Mouse (Mus musculus) kidney, postnatal 0 days (tissue): ENCODE results near the gene Tssk4. TPM values are rescaled to one million over a fixed set of nuclear protein-coding genes. Genes with fewer than 3 reads are reported as not detected.

Experiments
- ATAC-seq: fragments of 200-750 bp; cut with Nextera tagmentation; replicated peaks from 2 replicates; pipeline ENCODE4 v1.8.0; 2017; ENCODE audit warnings: low read depth, moderate number of reproducible peaks, moderate TSS enrichment, moderate library complexity; ENCODE audit not compliant: low FRiP score
- DNase-seq: peaks from one replicate; pipeline ENCODE4 v3.0.0-alpha.2; 2016; ENCODE audit warnings: low spot score
- H3K27ac ChIP-seq: fragments of 300-500 bp; sonication (generic); 2 replicates; pipeline ENCODE4 v1.5.1; 2014; ENCODE audit warnings: mild to moderate bottlenecking
- H3K27me3 ChIP-seq: fragments of 300-500 bp; sonication (generic); 2 replicates; pipeline ENCODE4 v1.6.1; 2014; ENCODE audit warnings: low read length, mixed read lengths; ENCODE audit not compliant: insufficient read depth
- H3K36me3 ChIP-seq: fragments of 300-500 bp; sonication (generic); 2 replicates; pipeline ENCODE4 v1.6.1; 2014; ENCODE audit warnings: low read length, mixed read lengths; ENCODE audit not compliant: insufficient read depth
- H3K4me1 ChIP-seq: fragments of 300-500 bp; sonication (generic); replicated peaks from 2 replicates; pipeline ENCODE4 v1.6.1; 2014; ENCODE audit warnings: antibody characterized with exemption, low read length, mixed read lengths; ENCODE audit not compliant: insufficient read depth
- H3K4me2 ChIP-seq: fragments of 300-500 bp; sonication (generic); 2 replicates; pipeline ENCODE4 v1.6.1; 2014; ENCODE audit warnings: mild to moderate bottlenecking, low read length, moderate library complexity, mixed read lengths
- H3K4me3 ChIP-seq: fragments of 300-500 bp; sonication (generic); replicated peaks from 2 replicates; pipeline ENCODE4 v1.5.1; 2014; ENCODE audit warnings: low read depth, low read length
- H3K9ac ChIP-seq: fragments of 300-500 bp; sonication (generic); 2 replicates; pipeline ENCODE4 v1.6.1; 2014; ENCODE audit warnings: low read depth, low read length
- H3K9me3 ChIP-seq: fragments of 300-500 bp; sonication (generic); replicated peaks from 2 replicates; pipeline ENCODE4 v1.6.1; 2016; ENCODE audit warnings: low read length, inconsistent platforms, mixed read lengths
- CTCF ChIP-seq: IDR thresholded peaks from 2 replicates; pipeline ENCODE4 v1.5.1; 2016; ENCODE audit warnings: antibody characterized with exemption, low read depth, mild to moderate bottlenecking, moderate library complexity
- WGBS: fragments of 180-500 bp; shearing (Covaris S2); extraction: QIAGEN DNeasy Blood & Tissue Kit; methylation state at CpG from one replicate; pipeline ENCODE4 v1.1.7; 2014; 5-methylcytosine and 5-hydroxymethylcytosine counted together
- polyA plus RNA-seq: library from polyadenylated mRNA; unstranded; fragments of >200 nt; fragmentation: Nextera tagmentation; extraction: Ambion mirVana; gene quantifications from 2 replicates; pipeline ENCODE4 v1.2.1, GENCODE M21; 2015

The Tssk4 gene
- polyA plus RNA-seq, 1 experiment from 2014 or later = 0.47 TPM

DNA sequence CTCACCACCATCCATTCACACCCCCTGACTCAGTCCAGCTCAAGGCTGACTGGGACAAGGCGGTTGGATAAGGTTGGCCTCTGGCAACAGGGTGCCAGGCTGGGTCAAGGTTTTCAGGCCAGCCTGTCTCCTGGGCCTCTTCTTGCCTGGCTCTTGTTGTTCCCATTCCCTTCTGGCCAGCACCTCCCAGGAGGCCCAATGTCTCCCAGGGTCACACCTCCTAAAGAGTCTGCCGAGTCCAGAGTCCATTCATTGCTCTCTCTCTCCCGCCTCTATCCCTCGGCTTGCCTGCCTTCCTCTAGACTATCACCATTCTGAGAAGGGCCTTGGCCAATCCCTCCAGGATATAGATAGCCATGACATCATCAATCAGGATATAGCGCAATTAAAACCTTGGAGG, 8.0 kb downstream of the Tssk4 start:
- H3K9me3 ChIP-seq = no peaks in the 10 kb centered on the region
- H3K9ac ChIP-seq = no peak overlapping the region
- H3K4me1 ChIP-seq = 0 out of 2 replicates have a peak, but pooled peaks cover 3% of the 10 kb centered on the region
- TF ChIP-seq CTCF = no peak
- DNase-seq = no peak
- peak; percentile 61 for ATAC-seq
- H3K36me3 ChIP-seq = peaks cover 11% of the 10 kb centered on the region; the same call in 1 of the 2 replicates
- no peak overlapping the region for H3K4me3 ChIP-seq
- WGBS = 81% methylated on average over 5 of the region's 5 CpGs
- no peak overlapping the region for H3K4me2 ChIP-seq
- H3K27me3 ChIP-seq = no peaks in the 10 kb centered on the region
- no peak overlapping the region for H3K27ac ChIP-seq

- H3K4me3 ChIP-seq = peak within 1 kb of the TSS; percentile 72
- WGBS = under 1% methylated on average over 39 of the region's 39 CpGs
- peak; percentile 88 for ATAC-seq
- H3K36me3 ChIP-seq = peaks cover 14% of the 10 kb centered on the region; the same call in 1 of the 2 replicates
- no peaks in the 10 kb centered on the region for H3K9me3 ChIP-seq
- peak; percentile 95 for DNase-seq
- H3K27ac ChIP-seq = peak within 1 kb of the TSS; percentile 60; the same call in 1 of the 2 replicates
- peak within 1 kb of the TSS; percentile 53 for H3K4me2 ChIP-seq
- H3K4me1 ChIP-seq = 0 out of 2 replicates have a peak, but pooled peaks cover 3% of the 10 kb centered on the region
- H3K9ac ChIP-seq = peak within 1 kb of the TSS; percentile 77
- H3K27me3 ChIP-seq = no peaks in the 10 kb centered on the region
- peak; percentile 57 for TF ChIP-seq CTCF
These were observed 10.1 kb downstream of the Tssk4 start, which contains the start of gene Mdp1 for GRCm38 (mm10) chr14:55659960-55660573. Gene Mdp1, minus strand, starts transcription at chr14:55660508.

- 56% methylated on average over 2 of the region's 2 CpGs for WGBS
- Histone ChIP-seq H3K9me3 (no peaks in the 10 kb centered on the region), H3K27ac (no peak overlapping the region), H3K4me1 (0 out of 2 replicates have a peak, but pooled peaks cover 3% of the 10 kb centered on the region), H3K9ac (0 out of 2 replicates have a peak overlapping the region, but pooled peaks have one; percentile 8), H3K4me3 (no peak overlapping the region; the same call in 1 of the 2 replicates), H3K4me2 (0 out of 2 replicates have a peak overlapping the region, but pooled peaks have one; percentile 53), H3K36me3 (peaks cover 14% of the 10 kb centered on the region; the same call in 1 of the 2 replicates), H3K27me3 (no peaks in the 10 kb centered on the region)
- ATAC-seq = no peak
- no peak for DNase-seq
- TF ChIP-seq CTCF = no peak
These were observed 10.7 kb downstream of the Tssk4 start for GRCm38 (mm10) chr14:55660636-55661035.

DNA sequence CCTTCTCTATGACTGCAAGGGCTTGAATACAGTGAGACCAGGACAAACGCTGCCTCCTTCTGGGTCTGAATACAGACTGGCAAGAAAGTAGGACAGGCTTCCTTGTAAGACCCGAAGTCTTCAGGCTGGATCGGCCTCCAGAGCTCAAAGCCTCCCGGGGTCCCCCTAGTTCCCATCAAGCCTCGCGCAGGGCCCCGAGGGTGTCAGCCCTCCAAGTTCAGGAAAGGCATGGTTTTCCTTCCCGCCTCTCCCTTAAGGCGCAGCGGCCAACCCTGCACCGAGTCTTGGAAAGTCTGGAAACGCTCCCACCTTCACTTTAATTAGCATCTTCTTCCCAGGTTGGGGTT, 21.5 kb downstream of the Tssk4 start:
- Histone ChIP-seq H3K36me3 (peaks cover 13% of the 10 kb centered on the region), H3K27ac (peak overlapping the region; percentile 82), H3K27me3 (no peaks in the 10 kb centered on the region), H3K9ac (peak overlapping the region; percentile 81), H3K4me1 (peaks cover 13% of the 10 kb centered on the region), H3K4me3 (peak overlapping the region; percentile 70), H3K4me2 (peak overlapping the region; percentile 76), H3K9me3 (no peaks in the 10 kb centered on the region)
- DNase-seq (no peak), ATAC-seq (peak; percentile 37; the same call in 1 of the 2 replicates)
- TF ChIP-seq CTCF = 0 out of 2 replicates have a peak, but pooled peaks have one; percentile 9
- WGBS = under 1% methylated on average over 12 of the region's 12 CpGs

GRCm38 (mm10) chr14:55671833-55672740, 22.1 kb downstream of the Tssk4 start, which contains the start of the genes Gmpr2 and Nedd8:
Gene Gmpr2, plus strand, starts transcription at chr14:55671941.
Gene Nedd8, minus strand, starts transcription at chr14:55672124.
- WGBS = under 1% methylated on average over 38 of the region's 38 CpGs
- no peak for TF ChIP-seq CTCF
- peaks cover 13% of the 10 kb centered on the region for H3K4me1 ChIP-seq

DNA sequence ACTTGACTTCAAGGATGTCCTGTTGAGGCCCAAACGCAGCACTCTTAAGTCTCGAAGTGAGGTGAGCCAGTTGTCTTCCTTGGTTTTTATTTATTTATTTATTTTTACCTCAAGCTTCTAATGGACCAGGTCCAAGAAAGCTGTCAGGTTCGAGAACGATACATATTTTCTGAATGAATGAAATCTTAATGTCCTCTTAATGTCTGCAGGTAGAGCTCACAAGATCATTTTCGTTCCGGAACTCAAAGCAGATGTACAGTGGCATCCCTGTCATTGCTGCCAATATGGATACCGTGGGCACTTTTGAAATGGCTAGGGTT, 22.7 kb downstream of the Tssk4 start:
- DNase-seq (no peak), ATAC-seq (no peak)
- peak overlapping the region; percentile 51; the same call in 1 of the 2 replicates for H3K9ac ChIP-seq
- no peak for TF ChIP-seq CTCF
- H3K9me3 ChIP-seq = no peaks in the 10 kb centered on the region
- H3K27me3 ChIP-seq = no peaks in the 10 kb centered on the region
- H3K4me2 ChIP-seq = peak overlapping the region; percentile 76
- H3K27ac ChIP-seq = peak overlapping the region; percentile 82; the same call in 1 of the 2 replicates
- peak overlapping the region; percentile 70 for H3K4me3 ChIP-seq
- peaks cover 13% of the 10 kb centered on the region for H3K4me1 ChIP-seq
- WGBS = 71% methylated on average over 7 of the region's 7 CpGs
- H3K36me3 ChIP-seq = peaks cover 17% of the 10 kb centered on the region

More at GRCm38 (mm10) chr14:55671833-55672740, 22.1 kb downstream of the Tssk4 start, which contains the start of the genes Gmpr2 and Nedd8:
- Histone ChIP-seq H3K9me3 (no peaks in the 10 kb centered on the region), H3K27ac (peak within 1 kb of the TSS; percentile 82), H3K27me3 (no peaks in the 10 kb centered on the region), H3K36me3 (peaks cover 14% of the 10 kb centered on the region), H3K9ac (peak within 1 kb of the TSS; percentile 81), H3K4me3 (peak within 1 kb of the TSS; percentile 70), H3K4me2 (peak within 1 kb of the TSS; percentile 76)
- peak; percentile 99 for DNase-seq
- peak; percentile 94 for ATAC-seq
